Mouse (Mus musculus) layer of hippocampus, adult 18-20 months (tissue): ENCODE measurements around the gene Rbm47. TPM values are rescaled to one million over a fixed set of nuclear protein-coding genes. Genes with fewer than 3 reads are reported as not detected.

Source experiments
- DNase-seq, 2 experiments: peaks; one replicate each; pipeline ENCODE4 v3.0.0; 2022; ENCODE audit warnings: low spot score in 2 of 2
- microRNA-seq, 2 experiments: library from miRNA; unstranded; fragments of <30 nt; microRNA quantifications; one replicate each; pipeline ENCODE4 v1.2.0; 2021
- total RNA-seq, 2 experiments: library from RNA; stranded (reverse); gene quantifications; 2 replicates each; pipeline ENCODE4 v1.2.3; 2021

Rbm47 gene
- total RNA-seq, 2 experiments from 2014 or later = 0.87 to 2.3 TPM

DNA sequence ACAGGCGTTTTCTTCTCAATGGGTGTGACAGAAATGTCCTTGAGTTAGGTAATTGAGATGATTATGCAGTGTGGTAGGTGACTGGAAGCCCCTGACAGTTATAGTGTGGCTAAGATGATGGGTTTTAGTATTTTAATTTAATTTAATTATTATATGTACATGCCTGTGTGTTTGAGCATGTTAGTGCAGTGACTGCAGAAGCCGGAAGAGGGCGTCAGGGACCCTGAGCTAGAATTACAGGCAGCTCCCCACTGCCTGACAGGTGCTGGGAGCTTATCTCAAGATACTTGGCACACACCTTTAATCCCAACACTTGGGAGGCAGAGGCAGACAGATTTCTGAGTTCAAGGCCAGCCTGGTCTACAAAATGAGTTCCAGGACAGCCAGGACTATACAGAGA is 204.9 kb downstream of the Rbm47 start:
- no peak for DNase-seq

DNA sequence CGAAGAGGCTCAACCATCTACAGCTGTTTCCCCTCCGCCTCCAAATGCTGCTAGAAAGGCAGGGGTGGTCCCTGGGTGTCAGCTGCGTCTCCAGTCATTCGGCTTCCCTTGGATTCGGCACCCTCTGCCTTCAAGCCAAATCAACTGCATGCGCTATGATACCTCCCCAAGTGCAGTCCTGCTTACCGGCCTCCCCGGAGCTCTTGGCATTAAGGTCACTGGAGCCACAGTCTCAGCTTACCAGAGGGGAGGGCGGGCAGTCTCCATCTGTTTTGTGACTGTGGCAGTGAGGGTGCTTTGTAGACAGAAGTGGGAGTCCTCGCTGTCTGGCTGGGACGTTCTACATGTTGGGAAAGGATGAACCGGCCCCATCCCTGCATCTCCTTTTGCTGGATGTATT is 205.8 kb downstream of the Rbm47 start:
- DNase-seq = no peak

Small RNAs within 50 kb of the gene (microRNA-seq; reads per million reads assigned to microRNA genes)
- 0 reads per million in 2 experiments for gene Gm25952

Other genes with a start within 250 kb of the Rbm47 start
- gene Chrna9, start 238.2 kb downstream of the Rbm47 start, total RNA-seq = not detected
- not detected for gene 9130230L23Rik, start 168.8 kb downstream of the Rbm47 start, total RNA-seq
- 1 to 10 TPM; 9.2 to 9.5 TPM for gene Nsun7, start 86.8 kb upstream of the Rbm47 start, total RNA-seq